Mouse (Mus musculus) E14TG2a.4 (cell line): ENCODE data around the gene Cenpf.
A peak's percentile ranks its signal among the peaks of the same experiment; 100 is the strongest.
"Not testable (repeated sequence)": the region's sequence is repeated elsewhere in the genome, so short reads cannot be mapped to it uniquely, and the experiment has no call there.

Experiments used
- H3K27me3 ChIP-seq: 2 replicates; pipeline ENCODE4 v1.6.1; 2014; ENCODE audit warnings: low read length, control low read depth; ENCODE audit not compliant: insufficient read depth
- H3K36me3 ChIP-seq: 2 replicates; pipeline ENCODE4 v1.6.1; 2014; ENCODE audit warnings: low read length, control low read depth; ENCODE audit not compliant: insufficient read depth
- H3K4me1 ChIP-seq: replicated peaks from 2 replicates; pipeline ENCODE4 v1.6.1; 2014; ENCODE audit warnings: low read depth, low read length, control low read depth
- H3K4me3 ChIP-seq: replicated peaks from 2 replicates; pipeline ENCODE4 v1.5.1; 2014; ENCODE audit warnings: mild to moderate bottlenecking, low read length
- H3K9me3 ChIP-seq: 2 replicates; pipeline ENCODE4 v1.6.1; 2014; ENCODE audit warnings: low read length, control low read depth
- CTCF ChIP-seq: conservative IDR thresholded peaks from 2 replicates; pipeline ENCODE4 v1.5.1; 2014; ENCODE audit warnings: low read length
- NANOG ChIP-seq: IDR thresholded peaks from 2 replicates; pipeline ENCODE4 v1.6.1; 2014; ENCODE audit warnings: borderline replicate concordance, low read length, mixed read lengths
- POU5F1 ChIP-seq: IDR thresholded peaks from 2 replicates; pipeline ENCODE4 v1.6.1; 2014; ENCODE audit warnings: low read length, borderline replicate concordance

Cenpf gene

DNA sequence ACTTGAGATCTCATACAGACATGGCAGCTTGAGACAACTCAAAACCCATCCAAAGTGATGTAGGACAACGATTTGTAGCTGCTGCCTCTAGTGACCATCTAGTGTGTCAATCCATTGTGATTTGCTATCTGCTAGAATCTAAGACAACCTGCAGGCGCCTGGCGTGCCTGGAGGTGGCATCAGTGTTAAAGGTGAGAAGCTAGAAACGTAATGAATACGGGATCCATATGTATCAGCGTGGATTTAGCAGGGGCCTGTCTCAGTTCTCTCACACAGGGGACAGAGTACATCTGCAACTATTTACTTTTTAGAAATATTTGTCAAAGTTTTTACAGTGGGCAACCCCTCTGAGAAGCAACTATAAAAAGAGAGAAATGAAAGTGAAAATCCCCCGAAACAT, 15.3 kb upstream of the Cenpf start:
- no peaks in the 10 kb centered on the region for H3K9me3 ChIP-seq
- H3K4me1 ChIP-seq = no peaks in the 10 kb centered on the region
- peaks cover 20% of the 10 kb centered on the region for H3K27me3 ChIP-seq
- TF ChIP-seq CTCF (no peak), POU5F1 (no peak), NANOG (no peak)
- H3K36me3 ChIP-seq = no peaks in the 10 kb centered on the region
- no peak overlapping the region for H3K4me3 ChIP-seq

DNA sequence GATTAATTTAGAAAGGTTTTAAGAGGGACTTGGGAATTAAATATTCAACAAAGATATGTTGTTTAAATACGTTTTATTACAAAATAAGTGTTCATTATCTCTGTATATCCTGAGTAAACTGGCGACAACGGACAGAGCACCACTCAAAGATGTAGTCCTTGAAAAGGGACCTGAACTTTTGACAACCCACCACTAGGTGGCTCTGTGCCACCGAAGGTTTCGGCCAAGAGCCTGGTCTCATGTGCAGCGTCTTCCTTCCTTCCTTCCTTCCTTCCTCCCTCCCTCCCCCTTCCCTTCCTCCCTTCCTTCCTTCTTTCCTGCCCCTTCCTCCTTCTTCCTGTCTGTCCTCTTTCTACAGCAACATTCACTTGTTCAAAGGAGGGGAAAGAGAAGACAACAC, 13.1 kb upstream of the Cenpf start:
- no peaks in the 10 kb centered on the region for H3K4me1 ChIP-seq
- TF ChIP-seq POU5F1 (no peak), CTCF (peak; percentile 46), NANOG (no peak)
- H3K27me3 ChIP-seq = peaks cover 12% of the 10 kb centered on the region
- no peaks in the 10 kb centered on the region for H3K36me3 ChIP-seq
- H3K9me3 ChIP-seq = no peaks in the 10 kb centered on the region
- no peak overlapping the region for H3K4me3 ChIP-seq

DNA sequence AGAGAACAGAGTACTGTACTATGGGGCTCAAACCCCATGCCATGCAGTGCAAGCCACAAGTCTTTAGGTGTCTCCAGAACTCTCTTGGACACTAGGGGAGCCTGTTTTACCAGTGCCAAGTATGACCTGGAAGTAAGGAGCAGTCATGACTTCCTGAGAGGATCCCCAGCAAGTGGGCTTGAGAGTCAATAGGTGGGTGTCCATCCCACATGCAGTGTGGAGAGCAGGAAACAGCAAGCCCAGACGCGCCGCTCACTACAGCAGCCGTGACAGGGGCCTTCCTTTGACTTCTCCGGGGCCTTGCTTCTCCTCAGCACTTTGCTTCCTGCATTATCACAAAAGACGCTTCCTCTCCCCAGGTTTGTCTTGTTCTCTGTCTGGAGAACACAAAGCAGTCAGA, 12.3 kb upstream of the Cenpf start:
- Histone ChIP-seq H3K9me3 (no peaks in the 10 kb centered on the region), H3K36me3 (no peaks in the 10 kb centered on the region), H3K4me3 (no peak overlapping the region), H3K4me1 (no peaks in the 10 kb centered on the region; the same call in 1 of the 2 replicates), H3K27me3 (peaks cover 8% of the 10 kb centered on the region; the same call in 1 of the 2 replicates)
- TF ChIP-seq CTCF (no peak), POU5F1 (no peak), NANOG (no peak)

DNA sequence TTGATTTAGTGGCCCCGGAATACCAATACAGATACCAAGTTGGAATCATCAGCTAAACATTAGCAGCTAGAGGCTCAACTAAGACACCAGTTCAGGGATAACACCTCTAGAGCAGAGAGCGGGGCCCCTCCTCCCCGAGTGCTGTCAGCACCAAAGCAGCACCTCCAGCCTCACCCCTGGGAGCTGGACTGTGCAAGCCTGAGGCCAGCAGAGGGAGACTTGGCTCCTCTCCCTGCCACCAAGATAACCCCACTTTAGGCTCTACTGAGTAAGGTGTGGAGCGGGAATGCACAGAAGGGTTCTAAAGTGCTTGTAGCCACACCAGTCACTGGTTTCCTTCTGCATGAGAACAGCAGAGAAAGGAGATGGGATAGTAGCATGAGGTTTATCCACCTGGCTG, 10.5 kb upstream of the Cenpf start:
- no peaks in the 10 kb centered on the region for H3K36me3 ChIP-seq
- H3K9me3 ChIP-seq = no peaks in the 10 kb centered on the region
- H3K4me1 ChIP-seq = peaks cover 9% of the 10 kb centered on the region
- H3K27me3 ChIP-seq = peaks cover 8% of the 10 kb centered on the region; the same call in 1 of the 2 replicates
- H3K4me3 ChIP-seq = no peak overlapping the region
- TF ChIP-seq NANOG (no peak), CTCF (no peak), POU5F1 (no peak)

DNA sequence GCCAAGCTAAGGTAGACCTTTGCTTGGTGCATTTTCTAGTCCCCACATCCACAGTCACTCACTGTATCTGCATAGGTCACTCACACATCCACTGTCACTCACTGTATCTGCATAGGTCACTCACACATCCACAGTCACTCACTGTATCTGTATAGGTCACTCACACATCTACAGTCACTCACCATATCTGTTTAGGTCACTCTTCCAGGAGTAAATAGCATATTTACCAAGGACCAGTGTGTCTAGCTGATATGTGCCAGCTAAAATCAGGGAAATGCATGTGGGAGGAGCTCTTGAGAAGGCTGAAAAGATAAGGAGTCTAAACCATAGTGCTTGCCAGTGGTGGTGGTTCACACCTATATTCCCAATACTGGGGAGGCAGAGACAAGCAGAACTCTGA, 7.4 kb upstream of the Cenpf start:
- no peak for TF ChIP-seq NANOG
- TF ChIP-seq CTCF = no peak
- no peak for TF ChIP-seq POU5F1
- no peaks in the 10 kb centered on the region for H3K36me3 ChIP-seq
- no peaks in the 10 kb centered on the region for H3K9me3 ChIP-seq

DNA sequence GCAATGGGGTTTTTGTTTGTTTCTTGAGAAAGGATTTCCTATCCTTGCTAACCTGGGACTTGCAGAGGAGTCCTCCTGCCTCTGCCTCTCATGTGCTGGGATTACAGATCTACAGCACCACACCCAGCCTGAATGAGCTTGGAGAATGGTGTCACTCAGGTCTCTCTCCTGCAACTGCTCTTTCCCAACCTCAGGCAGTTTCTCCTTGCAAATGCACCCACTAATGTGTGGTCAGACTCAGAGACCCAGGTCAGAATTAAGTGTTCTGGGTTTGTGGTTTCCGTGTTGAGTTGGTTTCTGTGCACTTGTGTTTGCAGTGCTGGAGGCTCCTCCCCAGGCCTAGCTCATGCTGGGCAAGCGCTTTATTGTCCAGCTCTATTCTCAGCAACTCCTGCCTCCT, 6.5 kb upstream of the Cenpf start:
- peaks cover 2% of the 10 kb centered on the region for H3K9me3 ChIP-seq
- peaks cover 13% of the 10 kb centered on the region for H3K4me1 ChIP-seq
- H3K4me3 ChIP-seq = no peak overlapping the region
- TF ChIP-seq CTCF = no peak
- no peak for TF ChIP-seq POU5F1
- no peak for TF ChIP-seq NANOG
- H3K27me3 ChIP-seq = 0 out of 2 replicates have a peak, but pooled peaks cover 4% of the 10 kb centered on the region
- no peaks in the 10 kb centered on the region for H3K36me3 ChIP-seq

More for the DNA sequence above, 7.4 kb upstream of the Cenpf start:
- H3K4me1 ChIP-seq = peaks cover 13% of the 10 kb centered on the region
- no peak overlapping the region for H3K4me3 ChIP-seq
- 0 out of 2 replicates have a peak, but pooled peaks cover 4% of the 10 kb centered on the region for H3K27me3 ChIP-seq

DNA sequence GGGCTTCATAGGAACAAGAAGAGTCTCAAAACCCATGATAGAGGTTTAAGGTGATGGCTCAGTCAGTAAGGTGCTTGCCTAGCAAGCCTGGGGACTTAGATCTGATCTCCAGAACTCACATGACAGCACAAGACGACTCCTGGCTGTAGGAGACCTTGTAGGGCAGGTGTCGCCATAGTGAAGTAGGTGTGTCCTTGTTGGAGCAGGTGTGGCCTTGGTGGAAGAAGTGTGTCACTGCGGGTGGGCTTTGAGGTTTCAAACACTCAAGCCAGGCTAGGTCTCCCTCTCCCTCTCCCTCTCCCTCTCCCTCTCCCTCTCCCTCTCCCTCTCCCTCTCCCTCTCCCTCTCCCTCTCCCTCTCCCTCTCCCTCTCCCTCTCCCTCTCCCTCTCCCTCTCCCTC, 4.6 kb upstream of the Cenpf start:
- Histone ChIP-seq H3K4me1 (peaks cover 13% of the 10 kb centered on the region), H3K9me3 (peaks cover 10% of the 10 kb centered on the region)
- not testable (repeated sequence) for H3K36me3 ChIP-seq, H3K4me3 ChIP-seq, H3K27me3 ChIP-seq

DNA sequence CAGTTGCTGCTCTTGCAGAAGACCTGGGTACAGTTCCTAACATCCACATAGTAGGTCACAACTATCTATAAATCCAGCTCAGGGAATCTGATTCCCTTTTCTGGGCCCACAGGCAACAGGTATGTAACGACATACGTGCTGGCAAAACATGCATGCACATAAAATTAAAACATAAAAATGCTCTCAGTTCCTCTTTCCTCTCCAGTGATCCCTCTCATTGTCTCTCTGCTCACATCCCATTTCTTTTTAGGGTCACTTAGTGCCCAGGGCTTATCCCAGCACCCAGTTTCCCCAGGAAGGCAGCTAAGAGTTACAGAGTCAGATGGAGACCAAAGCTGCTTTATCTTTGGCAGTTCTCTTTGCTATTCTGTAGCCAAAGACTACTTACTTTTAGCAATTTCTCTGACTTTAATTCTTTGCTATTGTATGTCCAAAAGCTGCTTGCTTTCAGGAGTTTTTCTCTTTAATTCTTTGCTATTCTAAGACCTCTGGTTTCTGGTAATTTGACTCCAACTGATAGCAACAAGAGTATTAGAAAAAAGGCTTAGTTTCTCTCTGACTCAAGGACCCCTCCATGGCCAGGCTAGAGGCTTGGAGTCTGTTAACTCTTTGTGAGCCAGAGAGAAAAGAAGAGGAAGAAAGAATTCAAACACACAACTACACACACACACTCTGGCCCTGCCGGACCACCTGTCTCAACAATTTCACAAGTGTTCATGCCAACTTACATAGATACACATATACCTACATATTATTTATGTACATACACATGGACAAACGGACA, 1.4 kb upstream of the Cenpf start:
- Histone ChIP-seq H3K27me3 (no peaks in the 10 kb centered on the region), H3K4me1 (peaks cover 22% of the 10 kb centered on the region), H3K36me3 (peaks cover 25% of the 10 kb centered on the region), H3K9me3 (peaks cover 10% of the 10 kb centered on the region), H3K4me3 (no peak overlapping the region)
- no peak for TF ChIP-seq POU5F1
- TF ChIP-seq CTCF = no peak
- TF ChIP-seq NANOG = no peak

DNA sequence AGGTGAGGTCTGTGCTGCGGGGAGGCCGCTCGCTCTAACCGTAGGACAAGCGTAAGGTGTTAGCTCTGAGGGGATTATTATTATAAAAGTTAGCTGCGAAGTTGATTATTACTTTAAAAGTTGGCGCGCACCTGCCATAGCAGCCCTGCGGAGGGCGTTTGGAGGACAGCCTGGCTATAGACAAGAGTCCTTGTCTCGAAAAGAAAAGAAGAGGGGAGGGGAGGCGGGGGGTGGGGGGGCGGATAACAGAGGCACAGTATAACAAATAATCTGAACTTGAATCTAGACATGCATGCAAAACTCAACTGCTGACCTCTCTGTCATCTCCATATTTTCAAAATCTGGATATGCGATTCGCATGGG, 483 bp upstream of the Cenpf start:
- TF ChIP-seq POU5F1 = no peak
- TF ChIP-seq CTCF = no peak
- TF ChIP-seq NANOG = no peak
- Histone ChIP-seq H3K36me3 (peaks cover 34% of the 10 kb centered on the region), H3K9me3 (peaks cover 10% of the 10 kb centered on the region)

More for the DNA sequence above, 483 bp upstream of the Cenpf start:
- H3K4me1 ChIP-seq = peaks cover 22% of the 10 kb centered on the region
- H3K4me3 ChIP-seq = peak overlapping the region; percentile 97
- H3K27me3 ChIP-seq = no peaks in the 10 kb centered on the region
